Mouse (Mus musculus): ENCODE data around the gene Luc7l2. TPM values are rescaled to one million over a fixed set of nuclear protein-coding genes. Genes with fewer than 3 reads are reported as not detected.

Gene Luc7l2
- polyA plus RNA-seq, 1 experiment: 21.1 TPM

GRCm38 (mm10) chr6:38609892-38610291, 58.8 kb downstream of the Luc7l2 start:
- Histone ChIP-seq H3K27me3 (ENCODE audit: control insufficient read depth, insufficient read depth, insufficient read length) (no peaks in the 10 kb centered on the region), H3K36me3 (ENCODE audit: control insufficient read depth, insufficient read depth) (peaks cover 65% of the 10 kb centered on the region)

GRCm38 (mm10) chr6:38622406-38622805, 71.3 kb downstream of the Luc7l2 start:
- no peak overlapping the region for H3ac ChIP-seq (ENCODE audit: control insufficient read depth, insufficient read length)
- no peak overlapping the region for H3K4me3 ChIP-seq
- H3K79me2 ChIP-seq (ENCODE audit: control insufficient read depth, insufficient read depth): no peaks in the 10 kb centered on the region
- no peak for TF ChIP-seq REST (IDR thresholded peaks at IDR 0.05; ENCODE audit: insufficient read depth, insufficient read length)
- TF ChIP-seq SRF (IDR thresholded peaks at IDR 0.05; ENCODE audit: control insufficient read depth, insufficient read length, low read depth): no peak
- TF ChIP-seq MAX (IDR thresholded peaks at IDR 0.05; ENCODE audit: low read depth): no peak
- no peak for TF ChIP-seq USF1 (IDR thresholded peaks at IDR 0.05; ENCODE audit: low read depth)
- no peak for TF ChIP-seq TCF3 (IDR thresholded peaks at IDR 0.05; ENCODE audit: insufficient read length, low read depth)
- no peak for TF ChIP-seq MYOG (IDR thresholded peaks at IDR 0.05; ENCODE audit: control insufficient read depth in 1 of 3, insufficient read depth in 1 of 3, insufficient read length in 2 of 3, low read depth in 2 of 3)
- no peak for TF ChIP-seq POLR2A (IDR thresholded peaks at IDR 0.05; ENCODE audit: insufficient read length, low read depth)
- no peak for TF ChIP-seq TCF12 (IDR thresholded peaks at IDR 0.05; ENCODE audit: insufficient read depth, poor library complexity, severe bottlenecking)
- no peak for TF ChIP-seq POLR2AphosphoS2 (IDR thresholded peaks at IDR 0.05; ENCODE audit: insufficient read length, low read depth)
- TF ChIP-seq MYOD1 (IDR thresholded peaks at IDR 0.05; ENCODE audit: control insufficient read depth in 1 of 3, insufficient read length in 2 of 3, low read depth in 2 of 3): no peak
- TF ChIP-seq CEBPB (IDR thresholded peaks at IDR 0.05; ENCODE audit: insufficient read depth, poor library complexity, severe bottlenecking): no peak
- TF ChIP-seq E2F4 (IDR thresholded peaks at IDR 0.05; ENCODE audit: insufficient read depth): no peak
- H3K36me3 ChIP-seq (ENCODE audit: control insufficient read depth, insufficient read depth): peaks cover 12% of the 10 kb centered on the region
- no peak overlapping the region for H3K4me2 ChIP-seq (ENCODE audit: low read depth)
- H3K27me3 ChIP-seq (ENCODE audit: control insufficient read depth, insufficient read depth, insufficient read length): no peaks in the 10 kb centered on the region

More at GRCm38 (mm10) chr6:38609892-38610291, 58.8 kb downstream of the Luc7l2 start:
- H3ac ChIP-seq (ENCODE audit: control insufficient read depth, insufficient read length): no peak overlapping the region
- H3K4me2 ChIP-seq (ENCODE audit: low read depth): no peak overlapping the region
- no peak overlapping the region for H3K4me3 ChIP-seq
- TF ChIP-seq MYOD1 (IDR thresholded peaks at IDR 0.05; ENCODE audit: control insufficient read depth in 1 of 3, insufficient read length in 2 of 3, low read depth in 2 of 3) (no peak), TCF3 (IDR thresholded peaks at IDR 0.05; ENCODE audit: insufficient read length, low read depth) (no peak), POLR2AphosphoS2 (IDR thresholded peaks at IDR 0.05; ENCODE audit: insufficient read length, low read depth) (no peak), MAX (IDR thresholded peaks at IDR 0.05; ENCODE audit: low read depth) (no peak), MYOG (IDR thresholded peaks at IDR 0.05; ENCODE audit: control insufficient read depth in 1 of 3, insufficient read depth in 1 of 3, insufficient read length in 2 of 3, low read depth in 2 of 3) (no peak), USF1 (IDR thresholded peaks at IDR 0.05; ENCODE audit: low read depth) (no peak), E2F4 (IDR thresholded peaks at IDR 0.05; ENCODE audit: insufficient read depth) (no peak), TCF12 (IDR thresholded peaks at IDR 0.05; ENCODE audit: insufficient read depth, poor library complexity, severe bottlenecking) (no peak), SRF (IDR thresholded peaks at IDR 0.05; ENCODE audit: control insufficient read depth, insufficient read length, low read depth) (no peak), POLR2A (IDR thresholded peaks at IDR 0.05; ENCODE audit: insufficient read length, low read depth) (no peak)
- no peaks in the 10 kb centered on the region for H3K79me2 ChIP-seq (ENCODE audit: control insufficient read depth, insufficient read depth)

- TF ChIP-seq TCF3 (IDR thresholded peaks at IDR 0.05; ENCODE audit: insufficient read length, low read depth): no peak
- no peak for TF ChIP-seq REST (IDR thresholded peaks at IDR 0.05; ENCODE audit: insufficient read depth, insufficient read length)
- H3K4me3 ChIP-seq: no peak overlapping the region
- H3K4me2 ChIP-seq (ENCODE audit: low read depth): no peak overlapping the region
- H3ac ChIP-seq (ENCODE audit: control insufficient read depth, insufficient read length): no peak overlapping the region
- no peaks in the 10 kb centered on the region for H3K27me3 ChIP-seq (ENCODE audit: control insufficient read depth, insufficient read depth, insufficient read length)
- peaks cover 9% of the 10 kb centered on the region for H3K36me3 ChIP-seq (ENCODE audit: control insufficient read depth, insufficient read depth)
- H3K79me2 ChIP-seq (ENCODE audit: control insufficient read depth, insufficient read depth): no peaks in the 10 kb centered on the region
Observed at GRCm38 (mm10) chr6:38623457-38623856, 72.3 kb downstream of the Luc7l2 start.

- no peak overlapping the region for H3ac ChIP-seq (ENCODE audit: control insufficient read depth, insufficient read length)
- TF ChIP-seq MYOD1 (IDR thresholded peaks at IDR 0.05; ENCODE audit: control insufficient read depth in 1 of 3, insufficient read length in 2 of 3, low read depth in 2 of 3): no peak
- TF ChIP-seq MYOG (IDR thresholded peaks at IDR 0.05; ENCODE audit: control insufficient read depth in 1 of 3, insufficient read depth in 1 of 3, insufficient read length in 2 of 3, low read depth in 2 of 3): no peak
- TF ChIP-seq TCF12 (IDR thresholded peaks at IDR 0.05; ENCODE audit: insufficient read depth, poor library complexity, severe bottlenecking): no peak
- no peak for TF ChIP-seq SRF (IDR thresholded peaks at IDR 0.05; ENCODE audit: control insufficient read depth, insufficient read length, low read depth)
- no peak for TF ChIP-seq E2F4 (IDR thresholded peaks at IDR 0.05; ENCODE audit: insufficient read depth)
- TF ChIP-seq TCF3 (IDR thresholded peaks at IDR 0.05; ENCODE audit: insufficient read length, low read depth): no peak
- TF ChIP-seq CEBPB (IDR thresholded peaks at IDR 0.05; ENCODE audit: insufficient read depth, poor library complexity, severe bottlenecking): no peak
- no peak for TF ChIP-seq REST (IDR thresholded peaks at IDR 0.05; ENCODE audit: insufficient read depth, insufficient read length)
- TF ChIP-seq POLR2A (IDR thresholded peaks at IDR 0.05; ENCODE audit: insufficient read length, low read depth): no peak
- TF ChIP-seq MAX (IDR thresholded peaks at IDR 0.05; ENCODE audit: low read depth): no peak
- TF ChIP-seq POLR2AphosphoS2 (IDR thresholded peaks at IDR 0.05; ENCODE audit: insufficient read length, low read depth): no peak
- TF ChIP-seq USF1 (IDR thresholded peaks at IDR 0.05; ENCODE audit: low read depth): no peak
- H3K36me3 ChIP-seq (ENCODE audit: control insufficient read depth, insufficient read depth): peaks cover 9% of the 10 kb centered on the region
- peak overlapping the region; percentile 46 for H3K4me2 ChIP-seq (ENCODE audit: low read depth)
- H3K79me2 ChIP-seq (ENCODE audit: control insufficient read depth, insufficient read depth): no peaks in the 10 kb centered on the region
- no peaks in the 10 kb centered on the region for H3K27me3 ChIP-seq (ENCODE audit: control insufficient read depth, insufficient read depth, insufficient read length)
- H3K4me3 ChIP-seq: no peak overlapping the region
Observed at GRCm38 (mm10) chr6:38624439-38624838, 73.3 kb downstream of the Luc7l2 start.

- Histone ChIP-seq H3K4me2 (ENCODE audit: low read depth) (no peak overlapping the region), H3K27me3 (ENCODE audit: control insufficient read depth, insufficient read depth, insufficient read length) (no peaks in the 10 kb centered on the region), H3K36me3 (ENCODE audit: control insufficient read depth, insufficient read depth) (peaks cover 9% of the 10 kb centered on the region), H3K4me3 (no peak overlapping the region), H3ac (ENCODE audit: control insufficient read depth, insufficient read length) (no peak overlapping the region), H3K79me2 (ENCODE audit: control insufficient read depth, insufficient read depth) (no peaks in the 10 kb centered on the region)
- TF ChIP-seq TCF3 (IDR thresholded peaks at IDR 0.05; ENCODE audit: insufficient read length, low read depth): no peak
- no peak for TF ChIP-seq TCF12 (IDR thresholded peaks at IDR 0.05; ENCODE audit: insufficient read depth, poor library complexity, severe bottlenecking)
- TF ChIP-seq MYOD1 (IDR thresholded peaks at IDR 0.05; ENCODE audit: control insufficient read depth in 1 of 3, insufficient read length in 2 of 3, low read depth in 2 of 3): no peak
- TF ChIP-seq POLR2A (IDR thresholded peaks at IDR 0.05; ENCODE audit: insufficient read length, low read depth): no peak
- no peak for TF ChIP-seq MYOG (IDR thresholded peaks at IDR 0.05; ENCODE audit: control insufficient read depth in 1 of 3, insufficient read depth in 1 of 3, insufficient read length in 2 of 3, low read depth in 2 of 3)
- TF ChIP-seq REST (IDR thresholded peaks at IDR 0.05; ENCODE audit: insufficient read depth, insufficient read length): no peak
- TF ChIP-seq POLR2AphosphoS2 (IDR thresholded peaks at IDR 0.05; ENCODE audit: insufficient read length, low read depth): no peak
- TF ChIP-seq E2F4 (IDR thresholded peaks at IDR 0.05; ENCODE audit: insufficient read depth): no peak
- no peak for TF ChIP-seq MAX (IDR thresholded peaks at IDR 0.05; ENCODE audit: low read depth)
- no peak for TF ChIP-seq USF1 (IDR thresholded peaks at IDR 0.05; ENCODE audit: low read depth)
- TF ChIP-seq CEBPB (IDR thresholded peaks at IDR 0.05; ENCODE audit: insufficient read depth, poor library complexity, severe bottlenecking): no peak
- TF ChIP-seq SRF (IDR thresholded peaks at IDR 0.05; ENCODE audit: control insufficient read depth, insufficient read length, low read depth): no peak
Observed at GRCm38 (mm10) chr6:38626086-38626485, 75.0 kb downstream of the Luc7l2 start.

Measured in myocyte (in vitro differentiated cells).